Mouse (Mus musculus) hindbrain, embryonic 12.5 days (tissue): Measurements from ENCODE around the gene Alox12b. TPM values are rescaled to one million over a fixed set of nuclear protein-coding genes. Genes with fewer than 3 reads are reported as not detected.
A peak's percentile ranks its signal among the peaks of the same experiment; 100 is the strongest.

Source experiments
- ATAC-seq: fragments of 200-750 bp; cut with Nextera tagmentation; 2 replicates; pipeline ENCODE4 v1.8.0; 2017; ENCODE audit warnings: moderate TSS enrichment; ENCODE audit not compliant: low FRiP score
- H3K27ac ChIP-seq: fragments of 300-500 bp; sonication (generic); 2 replicates; pipeline ENCODE4 v1.5.1; 2016; ENCODE audit warnings: mild to moderate bottlenecking
- H3K27me3 ChIP-seq: fragments of 300-500 bp; sonication (generic); 2 replicates; pipeline ENCODE4 v1.6.1; 2016; ENCODE audit warnings: mild to moderate bottlenecking
- H3K36me3 ChIP-seq: fragments of 300-500 bp; sonication (generic); 2 replicates; pipeline ENCODE4 v1.6.1; 2016; ENCODE audit warnings: mild to moderate bottlenecking
- H3K4me1 ChIP-seq: fragments of 300-500 bp; sonication (generic); 2 replicates; pipeline ENCODE4 v1.6.1; 2016
- H3K4me2 ChIP-seq: fragments of 300-500 bp; sonication (generic); replicated peaks from 2 replicates; pipeline ENCODE4 v1.6.1; 2016; ENCODE audit warnings: mild to moderate bottlenecking
- H3K4me3 ChIP-seq: fragments of 300-500 bp; sonication (generic); 2 replicates; pipeline ENCODE4 v1.5.1; 2016; ENCODE audit warnings: mild to moderate bottlenecking
- H3K9ac ChIP-seq: fragments of 300-500 bp; sonication (generic); 2 replicates; pipeline ENCODE4 v1.6.1; 2016; ENCODE audit warnings: mild to moderate bottlenecking, moderate library complexity
- H3K9me3 ChIP-seq: fragments of 300-500 bp; sonication (generic); replicated peaks from 2 replicates; pipeline ENCODE4 v1.6.1; 2016; ENCODE audit warnings: mild to moderate bottlenecking
- WGBS: fragments of 180-500 bp; shearing (Covaris S2); methylation state at CpG from one replicate; pipeline ENCODE4 v1.1.7; 2016; 5-methylcytosine and 5-hydroxymethylcytosine counted together
- polyA plus RNA-seq: library from polyadenylated mRNA; unstranded; fragments of >200 nt; fragmentation: Nextera tagmentation; extraction: Ambion mirVana; gene quantifications from 2 replicates; pipeline ENCODE4 v1.2.1, GENCODE M21; 2016

The Alox12b gene
- polyA plus RNA-seq, 1 experiment from 2014 or later = 0.12 TPM

DNA sequence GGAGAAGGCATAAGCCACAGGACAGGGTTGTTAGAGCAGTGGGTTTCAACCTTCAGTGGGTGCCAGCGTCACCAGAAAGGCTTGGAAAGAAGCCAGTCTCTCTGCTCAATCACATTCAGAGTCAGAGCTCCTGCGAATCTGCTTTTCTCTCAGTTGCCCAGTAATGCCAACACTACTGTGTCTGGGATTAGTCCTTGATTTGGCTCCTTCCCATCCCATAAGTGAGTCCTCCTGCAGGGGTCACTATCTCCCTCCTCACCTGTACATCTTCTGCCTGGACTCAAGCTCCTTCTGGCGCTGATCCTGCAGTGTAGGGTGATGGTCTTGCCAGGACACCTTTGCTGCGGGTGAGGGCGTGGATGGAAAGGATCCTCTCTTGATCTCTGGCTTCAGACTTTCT lies 40.0 kb downstream of the Alox12b start:
- H3K36me3 ChIP-seq = no peaks in the 10 kb centered on the region
- 0 out of 2 replicates have a peak, but pooled peaks cover 6% of the 10 kb centered on the region for H3K4me1 ChIP-seq
- WGBS = 10% methylated on average over 5 of the region's 5 CpGs
- ATAC-seq = no peak
- no peaks in the 10 kb centered on the region for H3K9me3 ChIP-seq
- no peak overlapping the region for H3K27ac ChIP-seq
- H3K4me3 ChIP-seq = peak overlapping the region; percentile 15; the same call in 1 of the 2 replicates
- no peak overlapping the region; the same call in 1 of the 2 replicates for H3K9ac ChIP-seq
- H3K4me2 ChIP-seq = peak overlapping the region; percentile 42
- H3K27me3 ChIP-seq = peaks cover 32% of the 10 kb centered on the region

DNA sequence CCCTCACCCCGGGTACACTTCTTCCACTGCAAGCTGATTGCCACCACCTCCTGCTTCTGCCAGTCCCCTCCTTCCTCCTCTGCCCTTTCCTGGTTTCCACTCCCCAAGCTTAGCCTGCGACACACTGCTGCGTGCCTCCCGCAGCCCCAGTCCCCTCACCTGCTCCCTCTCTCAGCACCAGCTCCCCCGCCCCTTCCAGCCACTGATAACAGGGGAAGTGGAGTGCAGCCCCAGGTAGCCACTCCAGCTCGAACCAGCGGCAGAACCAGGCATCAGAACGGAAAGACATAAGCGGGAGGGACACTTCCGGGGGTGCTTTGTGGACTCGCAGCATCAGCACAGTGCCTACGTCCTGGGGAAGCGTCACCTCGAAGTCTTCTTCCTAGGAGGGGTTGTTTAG lies 40.4 kb downstream of the Alox12b start:
- H3K9ac ChIP-seq = peak overlapping the region; percentile 32; the same call in 1 of the 2 replicates
- H3K27me3 ChIP-seq = peaks cover 32% of the 10 kb centered on the region
- H3K9me3 ChIP-seq = no peaks in the 10 kb centered on the region
- peak overlapping the region; percentile 42 for H3K4me2 ChIP-seq
- no peak for ATAC-seq
- H3K4me3 ChIP-seq = peak overlapping the region; percentile 15
- no peaks in the 10 kb centered on the region for H3K36me3 ChIP-seq
- 3% methylated on average over 14 of the region's 14 CpGs for WGBS
- 0 out of 2 replicates have a peak, but pooled peaks cover 6% of the 10 kb centered on the region for H3K4me1 ChIP-seq
- H3K27ac ChIP-seq = no peak overlapping the region

DNA sequence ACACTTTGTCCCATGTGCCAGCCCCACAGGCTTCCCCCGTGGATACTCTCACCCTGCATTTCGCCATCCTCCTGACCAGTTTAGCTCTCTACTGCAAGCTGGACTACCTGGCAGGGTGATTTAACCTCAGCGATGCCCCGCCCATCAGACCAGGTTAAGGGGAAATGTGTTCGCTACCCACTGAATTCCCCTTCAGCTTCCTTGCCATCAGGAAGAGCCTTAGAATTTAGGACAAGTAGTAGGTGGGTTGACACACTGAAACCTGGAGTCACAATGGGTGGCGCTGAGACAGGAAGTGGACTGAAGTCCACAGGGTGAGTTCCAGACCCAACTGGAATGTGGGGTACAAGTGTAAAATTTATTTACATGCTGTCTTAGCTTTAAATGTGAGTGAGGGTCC lies 41.0 kb downstream of the Alox12b start, which contains the start of gene Alox8:
TSS of gene Alox8 (minus strand) at position 101 of the 400 bp plus-strand sequence.
- H3K4me2 ChIP-seq = peak within 1 kb of the TSS; percentile 42
- peak within 1 kb of the TSS; percentile 32; the same call in 1 of the 2 replicates for H3K9ac ChIP-seq
- no peak within 1 kb of the TSS for H3K27ac ChIP-seq
- 0 out of 2 replicates have a peak, but pooled peaks cover 6% of the 10 kb centered on the region for H3K4me1 ChIP-seq
- no peaks in the 10 kb centered on the region for H3K36me3 ChIP-seq
- H3K9me3 ChIP-seq = no peaks in the 10 kb centered on the region
- WGBS = 30% methylated on average over 6 of the region's 6 CpGs
- peaks cover 32% of the 10 kb centered on the region for H3K27me3 ChIP-seq
- ATAC-seq = no peak
- peak within 1 kb of the TSS; percentile 15 for H3K4me3 ChIP-seq

DNA sequence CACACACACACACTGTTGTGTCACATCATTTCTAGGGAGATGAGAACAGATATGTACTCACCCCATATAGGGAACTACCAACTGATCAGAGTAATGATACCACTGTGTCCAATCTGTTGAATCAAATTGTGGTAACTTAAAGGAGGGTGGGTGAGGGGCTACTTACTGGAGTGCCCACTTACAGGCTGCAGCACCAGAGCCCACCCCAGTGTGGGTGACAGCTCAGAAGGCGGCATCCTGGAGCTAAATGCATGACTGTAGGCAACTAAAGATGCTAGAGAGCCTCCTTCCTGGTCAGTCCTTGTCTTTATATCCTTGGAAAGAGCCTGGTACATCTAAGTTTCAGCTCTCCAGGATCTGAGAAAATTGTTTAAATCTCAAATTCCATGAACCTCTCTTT lies 42.5 kb downstream of the Alox12b start:
- no peak overlapping the region for H3K27ac ChIP-seq
- H3K9me3 ChIP-seq = no peaks in the 10 kb centered on the region
- no peaks in the 10 kb centered on the region for H3K36me3 ChIP-seq
- H3K9ac ChIP-seq = no peak overlapping the region
- peaks cover 32% of the 10 kb centered on the region for H3K27me3 ChIP-seq
- ATAC-seq = no peak
- 0 out of 2 replicates have a peak, but pooled peaks cover 6% of the 10 kb centered on the region for H3K4me1 ChIP-seq
- WGBS = 68% methylated on average over 1 of the region's 1 CpGs
- no peak overlapping the region for H3K4me2 ChIP-seq
- no peak overlapping the region for H3K4me3 ChIP-seq

DNA sequence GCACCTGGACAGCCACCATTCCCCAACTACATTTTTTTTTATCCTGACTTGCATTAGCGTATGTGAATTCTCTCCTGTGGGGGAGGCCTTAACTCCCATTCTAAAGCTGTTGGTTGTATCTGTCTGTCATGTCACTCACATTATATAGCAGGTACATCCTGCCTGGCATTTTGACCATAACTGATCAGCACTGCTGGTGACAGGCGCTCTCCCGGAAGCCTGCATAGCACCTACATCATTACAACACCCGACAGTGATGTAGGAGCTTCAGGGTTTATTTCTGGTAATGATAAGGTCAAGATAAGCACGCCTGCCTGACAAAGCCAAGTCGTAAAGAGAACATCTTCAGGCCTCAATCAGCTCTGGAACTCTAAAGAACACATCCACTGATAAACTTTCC lies 43.4 kb downstream of the Alox12b start:
- WGBS = 77% methylated on average over 6 of the region's 6 CpGs
- Histone ChIP-seq H3K27me3 (peaks cover 32% of the 10 kb centered on the region), H3K9me3 (no peaks in the 10 kb centered on the region), H3K27ac (no peak overlapping the region), H3K9ac (no peak overlapping the region), H3K4me3 (no peak overlapping the region), H3K4me2 (no peak overlapping the region), H3K4me1 (0 out of 2 replicates have a peak, but pooled peaks cover 6% of the 10 kb centered on the region), H3K36me3 (no peaks in the 10 kb centered on the region)
- ATAC-seq = no peak

DNA sequence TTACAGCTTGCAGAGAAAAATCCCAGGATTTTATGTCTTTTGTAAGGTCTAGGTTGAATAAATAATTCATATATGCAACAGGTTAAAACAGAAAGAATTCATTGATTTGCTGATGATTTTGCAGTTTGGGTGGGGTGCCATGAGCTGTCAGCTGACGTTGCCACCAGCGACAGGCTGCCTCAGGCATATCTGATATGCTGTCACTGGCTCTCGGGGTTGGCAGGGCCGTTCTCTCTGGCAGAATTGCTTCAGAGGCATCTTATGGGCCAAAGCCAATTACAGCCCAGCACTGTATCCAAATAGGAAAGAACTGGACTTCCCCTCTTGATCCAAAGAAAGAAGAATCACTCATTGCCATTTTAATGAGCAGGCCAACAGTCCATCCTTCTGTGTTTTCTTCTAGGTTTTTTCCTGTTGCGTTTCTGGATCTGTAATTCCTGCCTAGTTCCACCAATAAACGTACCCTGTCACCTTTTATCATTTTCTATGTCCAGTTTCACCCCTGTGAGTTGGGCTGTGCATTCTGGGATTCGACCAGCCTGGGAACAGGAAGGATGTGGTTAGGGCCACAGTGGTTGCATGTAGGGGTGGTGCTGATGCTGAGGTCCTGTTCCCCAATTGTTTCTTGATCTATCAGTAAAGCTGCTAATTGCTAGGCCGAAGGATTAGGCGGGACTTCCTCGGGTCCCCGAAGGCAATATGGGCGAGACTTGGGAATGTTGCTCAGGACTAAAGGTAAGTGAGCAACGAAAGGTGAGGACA lies 45.9 kb downstream of the Alox12b start:
- H3K4me2 ChIP-seq = no peak overlapping the region
- H3K9ac ChIP-seq = no peak overlapping the region
- 85% methylated on average over 13 of the region's 13 CpGs for WGBS
- no peak overlapping the region for H3K4me3 ChIP-seq
- H3K4me1 ChIP-seq = 0 out of 2 replicates have a peak, but pooled peaks cover under 1% of the 10 kb centered on the region
- no peaks in the 10 kb centered on the region for H3K9me3 ChIP-seq
- no peak overlapping the region for H3K27ac ChIP-seq
- H3K36me3 ChIP-seq = no peaks in the 10 kb centered on the region
- H3K27me3 ChIP-seq = peaks cover 16% of the 10 kb centered on the region
- no peak for ATAC-seq

DNA sequence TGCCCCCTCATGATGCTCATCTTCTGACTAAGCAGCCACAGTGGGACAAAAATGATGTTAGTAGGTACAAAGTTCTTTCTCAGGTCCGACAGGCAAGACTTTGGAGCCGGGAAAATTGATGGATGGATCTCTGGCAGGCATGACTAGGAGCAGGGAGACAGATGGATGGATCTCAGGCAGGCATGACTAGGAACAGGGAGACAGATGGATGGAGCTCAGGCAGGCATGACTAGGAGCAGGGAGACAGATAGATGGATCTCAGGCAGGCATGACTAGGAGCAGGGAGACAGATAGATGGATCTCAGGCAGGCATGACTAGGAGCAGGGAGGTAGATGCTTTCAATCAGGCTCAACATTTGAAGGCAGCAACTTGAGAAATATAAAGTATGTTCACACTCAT lies 54.6 kb downstream of the Alox12b start:
- peak overlapping the region; percentile 34 for H3K4me2 ChIP-seq
- H3K4me3 ChIP-seq = peak overlapping the region; percentile 24
- 0 out of 2 replicates have a peak overlapping the region, but pooled peaks have one; percentile 23 for H3K27ac ChIP-seq
- H3K27me3 ChIP-seq = no peaks in the 10 kb centered on the region
- 26% methylated on average over 2 of the region's 2 CpGs for WGBS
- no peaks in the 10 kb centered on the region for H3K9me3 ChIP-seq
- no peaks in the 10 kb centered on the region for H3K4me1 ChIP-seq
- no peak overlapping the region for H3K9ac ChIP-seq
- H3K36me3 ChIP-seq = no peaks in the 10 kb centered on the region
- ATAC-seq = no peak

DNA sequence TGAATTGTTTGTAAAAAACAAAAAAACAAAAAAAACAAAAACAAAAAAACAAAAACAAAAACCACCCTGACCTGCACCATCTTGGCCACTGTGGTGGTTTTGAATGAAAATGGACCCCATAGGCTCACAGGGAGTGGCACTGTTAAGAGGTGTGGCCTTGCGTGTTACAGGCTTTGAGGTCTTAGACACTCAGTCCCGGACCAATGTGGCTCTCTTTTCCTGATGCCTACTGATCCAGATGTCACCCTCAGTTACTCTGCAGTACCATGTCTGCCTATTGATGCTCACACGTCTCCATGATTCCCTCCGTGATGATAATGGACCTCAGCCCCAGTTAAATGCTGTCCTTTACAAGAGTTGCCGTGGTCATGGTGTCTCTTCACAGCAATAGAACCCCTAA lies 60.6 kb downstream of the Alox12b start:
- no peaks in the 10 kb centered on the region for H3K4me1 ChIP-seq
- H3K9ac ChIP-seq = no peak overlapping the region
- no peak overlapping the region for H3K4me3 ChIP-seq
- H3K27ac ChIP-seq = no peak overlapping the region
- WGBS = 86% methylated on average over 5 of the region's 5 CpGs
- H3K9me3 ChIP-seq = no peaks in the 10 kb centered on the region
- no peak for ATAC-seq
- no peaks in the 10 kb centered on the region for H3K27me3 ChIP-seq
- H3K4me2 ChIP-seq = no peak overlapping the region
- H3K36me3 ChIP-seq = no peaks in the 10 kb centered on the region

DNA sequence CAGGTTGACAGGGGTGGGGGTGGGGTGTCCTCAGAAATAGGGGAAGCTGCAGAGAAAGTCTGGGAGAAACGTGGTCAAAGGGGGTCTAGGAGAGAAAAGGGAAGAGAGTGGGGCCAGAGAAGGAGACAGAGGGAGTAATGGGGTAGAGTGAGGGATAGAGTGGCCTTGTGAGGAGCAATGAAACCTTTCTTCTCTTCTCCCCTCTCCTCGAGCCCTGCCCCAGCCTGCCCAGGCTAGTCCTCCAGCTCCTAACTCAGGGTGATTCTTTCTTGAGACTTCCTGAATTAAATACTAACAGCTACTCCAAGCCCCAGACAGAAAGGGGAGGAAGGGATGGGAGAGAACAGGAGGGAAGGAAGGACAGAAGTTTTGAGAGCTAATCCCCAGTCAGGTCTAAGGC lies 61.9 kb downstream of the Alox12b start:
- Histone ChIP-seq H3K4me2 (no peak overlapping the region), H3K9me3 (no peaks in the 10 kb centered on the region), H3K36me3 (no peaks in the 10 kb centered on the region), H3K9ac (no peak overlapping the region), H3K27ac (no peak overlapping the region), H3K27me3 (no peaks in the 10 kb centered on the region), H3K4me1 (no peaks in the 10 kb centered on the region), H3K4me3 (no peak overlapping the region)
- no peak for ATAC-seq
- 72% methylated on average over 2 of the region's 2 CpGs for WGBS

Other genes with a start within 250 kb of the Alox12b start
- gene Odf4, start 229.9 kb upstream of the Alox12b start, polyA plus RNA-seq = 0.36 TPM in 1 of 2 replicates, not detected in the other
- gene Arhgef15, start 199.5 kb upstream of the Alox12b start, polyA plus RNA-seq = 8.5 TPM in 2 replicates
- gene Slc25a35, start 188.9 kb upstream of the Alox12b start, polyA plus RNA-seq = 2.3 TPM in 2 replicates
- gene Rangrf, start 181.8 kb upstream of the Alox12b start, polyA plus RNA-seq = 34.4 and 38.3 TPM in 2 replicates
- 27.8 and 31.0 TPM in 2 replicates for gene Pfas, start 148.5 kb upstream of the Alox12b start, polyA plus RNA-seq
- 64.8 and 66.4 TPM in 2 replicates for gene Ctc1, start 141.1 kb upstream of the Alox12b start, polyA plus RNA-seq
- gene Aurkb, start 111.3 kb upstream of the Alox12b start, polyA plus RNA-seq = 95.5 and 100 TPM in 2 replicates
- 15.8 and 16.6 TPM in 2 replicates for gene Borcs6, start 97.3 kb upstream of the Alox12b start, polyA plus RNA-seq
- 39.4 and 45.1 TPM in 2 replicates for gene Tmem107, start 86.2 kb upstream of the Alox12b start, polyA plus RNA-seq
- 140 and 159 TPM in 2 replicates for gene Vamp2, start 68.5 kb upstream of the Alox12b start, polyA plus RNA-seq
- gene Per1, start 61.8 kb upstream of the Alox12b start, polyA plus RNA-seq = 9.8 and 11.6 TPM in 2 replicates
- gene Hes7, start 36.6 kb upstream of the Alox12b start, polyA plus RNA-seq = 0.25 and 0.49 TPM in 2 replicates
- gene 9130213A22Rik, start 34.4 kb upstream of the Alox12b start, polyA plus RNA-seq = 0.26 and 0.29 TPM in 2 replicates
- 0.41 and 0.65 TPM in 2 replicates for gene Aloxe3, start 31.1 kb upstream of the Alox12b start, polyA plus RNA-seq
- gene Alox8, start 40.9 kb downstream of the Alox12b start, polyA plus RNA-seq = 0.06 and 0.07 TPM in 2 replicates
- gene Gucy2e, start 80.0 kb downstream of the Alox12b start, polyA plus RNA-seq = 0.04 and 0.13 TPM in 2 replicates
- 30.2 and 37.0 TPM in 2 replicates for gene Cntrob, start 166.8 kb downstream of the Alox12b start, polyA plus RNA-seq
- gene Trappc1, start 167.0 kb downstream of the Alox12b start, polyA plus RNA-seq = 165 and 191 TPM in 2 replicates
- gene Kcnab3, start 169.3 kb downstream of the Alox12b start, polyA plus RNA-seq = 5.0 and 5.4 TPM in 2 replicates
- 49.0 and 54.6 TPM in 2 replicates for gene Rnf227, start 183.5 kb downstream of the Alox12b start, polyA plus RNA-seq
- 93.4 and 97.6 TPM in 2 replicates for gene Chd3, start 212.4 kb downstream of the Alox12b start, polyA plus RNA-seq
- 94.0 and 103 TPM in 2 replicates for gene Naa38, start 238.5 kb downstream of the Alox12b start, polyA plus RNA-seq
- 48.0 and 50.5 TPM in 2 replicates for gene Cyb5d1, start 238.6 kb downstream of the Alox12b start, polyA plus RNA-seq
- gene Tmem88, start 241.2 kb downstream of the Alox12b start, polyA plus RNA-seq = 13.2 and 14.8 TPM in 2 replicates